Mouse (Mus musculus): Measurements from ENCODE around the gene Slc36a1. TPM values are rescaled to one million over a fixed set of nuclear protein-coding genes. Genes with fewer than 3 reads are reported as not detected.

Gene Slc36a1
- polyA plus RNA-seq, 1 experiment from 2014 or later = 2.1 TPM

GRCm38 (mm10) chr11:55234791-55235190 is 30.6 kb downstream of the Slc36a1 start:
- Histone ChIP-seq H3K4me3 (no peak overlapping the region), H3K4me2 (no peak overlapping the region), H3K36me3 (peaks cover 24% of the 10 kb centered on the region), H3K4me1 (no peaks in the 10 kb centered on the region), H3K9ac (no peak overlapping the region), H3K9me3 (no peaks in the 10 kb centered on the region), H3K27ac (no peak overlapping the region), H3K27me3 (no peaks in the 10 kb centered on the region)
- WGBS = 79% methylated on average over 4 of the region's 4 CpGs
- no peak for ATAC-seq (ENCODE audit: insufficient number of reproducible peaks, low FRiP score, low TSS enrichment, low read depth)

GRCm38 (mm10) chr11:55236815-55237214 is 32.7 kb downstream of the Slc36a1 start:
- no peaks in the 10 kb centered on the region for H3K27me3 ChIP-seq
- H3K9ac ChIP-seq = no peak overlapping the region
- peaks cover 15% of the 10 kb centered on the region for H3K36me3 ChIP-seq
- H3K9me3 ChIP-seq = no peaks in the 10 kb centered on the region
- H3K4me3 ChIP-seq = no peak overlapping the region
- no peaks in the 10 kb centered on the region for H3K4me1 ChIP-seq
- no peak overlapping the region for H3K4me2 ChIP-seq
- no peak for ATAC-seq (ENCODE audit: insufficient number of reproducible peaks, low FRiP score, low TSS enrichment, low read depth)
- 63% methylated on average over 1 of the region's 1 CpGs for WGBS
- H3K27ac ChIP-seq = no peak overlapping the region

- Histone ChIP-seq H3K27ac (no peak overlapping the region), H3K9me3 (no peaks in the 10 kb centered on the region), H3K27me3 (no peaks in the 10 kb centered on the region), H3K4me2 (no peak overlapping the region), H3K36me3 (peaks cover 3% of the 10 kb centered on the region), H3K4me1 (no peaks in the 10 kb centered on the region), H3K9ac (no peak overlapping the region), H3K4me3 (no peak overlapping the region)
- no peak for ATAC-seq (ENCODE audit: insufficient number of reproducible peaks, low FRiP score, low TSS enrichment, low read depth)
- 68% methylated on average over 3 of the region's 3 CpGs for WGBS
Measured at GRCm38 (mm10) chr11:55239496-55239895, 35.3 kb downstream of the Slc36a1 start.

GRCm38 (mm10) chr11:55240556-55240955 is 36.4 kb downstream of the Slc36a1 start:
- no peaks in the 10 kb centered on the region for H3K9me3 ChIP-seq
- no peaks in the 10 kb centered on the region for H3K27me3 ChIP-seq
- no peaks in the 10 kb centered on the region for H3K36me3 ChIP-seq
- H3K9ac ChIP-seq = no peak overlapping the region
- WGBS = 64% methylated on average over 7 of the region's 7 CpGs
- no peak overlapping the region for H3K4me2 ChIP-seq
- ATAC-seq (ENCODE audit: insufficient number of reproducible peaks, low FRiP score, low TSS enrichment, low read depth) = no peak
- no peak overlapping the region for H3K27ac ChIP-seq
- H3K4me1 ChIP-seq = no peaks in the 10 kb centered on the region
- H3K4me3 ChIP-seq = no peak overlapping the region

- ATAC-seq (ENCODE audit: insufficient number of reproducible peaks, low FRiP score, low TSS enrichment, low read depth) = no peak
- no peaks in the 10 kb centered on the region for H3K36me3 ChIP-seq
- H3K9me3 ChIP-seq = no peaks in the 10 kb centered on the region
- WGBS = 73% methylated on average over 6 of the region's 6 CpGs
- no peak overlapping the region for H3K4me2 ChIP-seq
- H3K9ac ChIP-seq = no peak overlapping the region
- no peaks in the 10 kb centered on the region for H3K27me3 ChIP-seq
- H3K4me1 ChIP-seq = no peaks in the 10 kb centered on the region
- H3K27ac ChIP-seq = no peak overlapping the region
- no peak overlapping the region for H3K4me3 ChIP-seq
Measured at GRCm38 (mm10) chr11:55250527-55250926, 46.4 kb downstream of the Slc36a1 start.

GRCm38 (mm10) chr11:55253391-55253790 is 49.2 kb downstream of the Slc36a1 start:
- Histone ChIP-seq H3K36me3 (no peaks in the 10 kb centered on the region), H3K9me3 (no peaks in the 10 kb centered on the region), H3K9ac (no peak overlapping the region), H3K27ac (no peak overlapping the region), H3K27me3 (no peaks in the 10 kb centered on the region), H3K4me3 (no peak overlapping the region), H3K4me1 (no peaks in the 10 kb centered on the region), H3K4me2 (no peak overlapping the region)
- WGBS = 91% methylated on average over 9 of the region's 9 CpGs
- ATAC-seq (ENCODE audit: insufficient number of reproducible peaks, low FRiP score, low TSS enrichment, low read depth) = no peak

- Histone ChIP-seq H3K9me3 (no peaks in the 10 kb centered on the region), H3K36me3 (no peaks in the 10 kb centered on the region), H3K27ac (no peak overlapping the region), H3K9ac (no peak overlapping the region), H3K4me1 (no peaks in the 10 kb centered on the region), H3K4me2 (no peak overlapping the region), H3K27me3 (no peaks in the 10 kb centered on the region), H3K4me3 (no peak overlapping the region)
- ATAC-seq (ENCODE audit: insufficient number of reproducible peaks, low FRiP score, low TSS enrichment, low read depth) = no peak
- WGBS = 83% methylated on average over 4 of the region's 4 CpGs
Measured at GRCm38 (mm10) chr11:55261105-55261504, 57.0 kb downstream of the Slc36a1 start.

GRCm38 (mm10) chr11:55262000-55262399 is 57.9 kb downstream of the Slc36a1 start:
- Histone ChIP-seq H3K4me2 (no peak overlapping the region), H3K27ac (no peak overlapping the region), H3K9me3 (no peaks in the 10 kb centered on the region), H3K36me3 (no peaks in the 10 kb centered on the region), H3K27me3 (no peaks in the 10 kb centered on the region), H3K4me1 (no peaks in the 10 kb centered on the region), H3K9ac (no peak overlapping the region), H3K4me3 (no peak overlapping the region)
- ATAC-seq (ENCODE audit: insufficient number of reproducible peaks, low FRiP score, low TSS enrichment, low read depth) = no peak
- 59% methylated on average over 5 of the region's 5 CpGs for WGBS

- Histone ChIP-seq H3K4me2 (no peak overlapping the region), H3K27me3 (no peaks in the 10 kb centered on the region), H3K27ac (no peak overlapping the region), H3K4me3 (no peak overlapping the region), H3K9ac (no peak overlapping the region), H3K9me3 (no peaks in the 10 kb centered on the region), H3K36me3 (no peaks in the 10 kb centered on the region), H3K4me1 (no peaks in the 10 kb centered on the region)
- 78% methylated on average over 2 of the region's 2 CpGs for WGBS
- no peak for ATAC-seq (ENCODE audit: insufficient number of reproducible peaks, low FRiP score, low TSS enrichment, low read depth)
Measured at GRCm38 (mm10) chr11:55264318-55264717, 60.2 kb downstream of the Slc36a1 start.

GRCm38 (mm10) chr11:55265647-55266046 is 61.5 kb downstream of the Slc36a1 start:
- H3K4me1 ChIP-seq = no peaks in the 10 kb centered on the region
- no peak overlapping the region for H3K27ac ChIP-seq
- no peak for ATAC-seq (ENCODE audit: insufficient number of reproducible peaks, low FRiP score, low TSS enrichment, low read depth)
- 53% methylated on average over 2 of the region's 2 CpGs for WGBS
- H3K9ac ChIP-seq = no peak overlapping the region
- H3K4me2 ChIP-seq = no peak overlapping the region
- H3K36me3 ChIP-seq = no peaks in the 10 kb centered on the region
- H3K27me3 ChIP-seq = no peaks in the 10 kb centered on the region
- H3K4me3 ChIP-seq = no peak overlapping the region
- no peaks in the 10 kb centered on the region for H3K9me3 ChIP-seq

GRCm38 (mm10) chr11:55268580-55268979 is 64.4 kb downstream of the Slc36a1 start:
- Histone ChIP-seq H3K9ac (no peak overlapping the region), H3K27me3 (no peaks in the 10 kb centered on the region), H3K4me2 (no peak overlapping the region), H3K4me1 (no peaks in the 10 kb centered on the region), H3K4me3 (no peak overlapping the region), H3K9me3 (no peaks in the 10 kb centered on the region), H3K36me3 (no peaks in the 10 kb centered on the region), H3K27ac (no peak overlapping the region)
- no peak for ATAC-seq (ENCODE audit: insufficient number of reproducible peaks, low FRiP score, low TSS enrichment, low read depth)
- 83% methylated on average over 6 of the region's 6 CpGs for WGBS

GRCm38 (mm10) chr11:55274756-55275155 is 70.6 kb downstream of the Slc36a1 start:
- no peaks in the 10 kb centered on the region for H3K4me1 ChIP-seq
- no peak overlapping the region for H3K4me3 ChIP-seq
- 89% methylated on average over 6 of the region's 6 CpGs for WGBS
- H3K27ac ChIP-seq = no peak overlapping the region
- no peaks in the 10 kb centered on the region for H3K9me3 ChIP-seq
- no peaks in the 10 kb centered on the region for H3K36me3 ChIP-seq
- H3K4me2 ChIP-seq = no peak overlapping the region
- H3K27me3 ChIP-seq = no peaks in the 10 kb centered on the region
- no peak for ATAC-seq (ENCODE audit: insufficient number of reproducible peaks, low FRiP score, low TSS enrichment, low read depth)
- no peak overlapping the region for H3K9ac ChIP-seq

Data from limb, embryonic 15.5 days (tissue).